Mouse (Mus musculus) E14TG2a.4 (cell line): Measurements from ENCODE around the gene Alpk1.

Experiments used
- CTCF ChIP-seq: conservative IDR thresholded peaks from 2 replicates; pipeline ENCODE4 v1.5.1; 2014; ENCODE audit warnings: low read length
- POU5F1 ChIP-seq: IDR thresholded peaks from 2 replicates; pipeline ENCODE4 v1.6.1; 2014; ENCODE audit warnings: low read length, borderline replicate concordance

DNA sequence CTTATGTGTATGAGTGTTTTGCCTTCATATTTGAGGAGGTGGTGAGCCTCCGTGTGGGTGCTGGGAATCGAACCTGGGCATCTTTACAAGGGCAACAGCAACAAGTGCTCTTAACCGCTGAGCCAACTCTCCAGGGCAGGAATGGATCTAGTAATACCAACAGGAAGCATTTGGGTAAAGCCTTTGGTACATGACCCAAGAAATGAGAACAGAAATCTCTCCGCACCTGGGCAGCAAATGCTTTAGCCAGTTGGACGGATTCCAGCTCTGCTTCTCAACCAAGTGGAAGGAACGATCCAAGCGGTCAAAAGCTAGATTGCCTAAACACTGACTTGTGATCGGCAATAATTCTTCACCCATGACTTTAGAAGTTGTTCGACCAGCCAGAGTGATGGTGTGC lies 594 bp upstream of the Alpk1 start:
- no peak for TF ChIP-seq CTCF
- no peak for TF ChIP-seq POU5F1
